Mouse (Mus musculus) stomach, postnatal 0 days (tissue): ENCODE measurements around the gene Abcc5.

Experiments
- CTCF ChIP-seq: IDR thresholded peaks from 2 replicates; pipeline ENCODE4 v1.5.1; 2016; ENCODE audit warnings: antibody characterized with exemption, low read depth, mild to moderate bottlenecking, moderate library complexity
- EP300 ChIP-seq: optimal IDR thresholded peaks from 2 replicates; pipeline ENCODE3; 2016; ENCODE audit warnings: antibody characterized with exemption

DNA sequence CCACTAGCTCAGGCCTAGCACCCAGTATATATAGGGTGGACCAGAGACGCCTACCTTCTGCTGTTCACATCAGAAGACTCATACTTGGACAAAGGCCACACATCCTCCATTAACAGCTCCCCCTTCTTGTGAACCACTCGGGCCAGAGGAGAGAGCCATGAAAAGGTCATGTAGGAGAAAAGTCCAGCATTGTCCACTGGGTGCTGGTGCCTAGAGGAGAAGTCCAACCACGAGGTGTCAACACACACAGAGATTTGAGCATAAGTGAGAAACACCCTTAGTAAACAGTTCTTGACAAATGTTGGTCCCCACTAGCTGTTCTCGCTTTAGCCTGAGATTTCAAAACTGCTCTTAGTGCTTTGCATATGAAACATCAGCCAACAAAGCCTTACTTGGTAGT lies 20.9 kb downstream of the Abcc5 start:
- peak; percentile 15; the same call in 1 of the 2 replicates for TF ChIP-seq CTCF
- TF ChIP-seq EP300 = no peak
